Mouse (Mus musculus) kidney, embryonic 16.5 days (tissue): Measurements from ENCODE around the gene Pskh1. TPM values are rescaled to one million over a fixed set of nuclear protein-coding genes. Genes with fewer than 3 reads are reported as not detected.

Source experiments
- ATAC-seq: fragments of 200-750 bp; cut with Nextera tagmentation; 2 replicates; pipeline ENCODE4 v1.8.0; 2017; ENCODE audit warnings: moderate TSS enrichment; ENCODE audit not compliant: low FRiP score, low TSS enrichment
- H3K27ac ChIP-seq: fragments of 300-500 bp; sonication (generic); 2 replicates; pipeline ENCODE4 v1.5.1; 2014; ENCODE audit warnings: low read length
- H3K27me3 ChIP-seq: fragments of 300-500 bp; sonication (generic); 2 replicates; pipeline ENCODE4 v1.6.1; 2014; ENCODE audit warnings: low read length, control low read depth, mixed read lengths; ENCODE audit not compliant: insufficient read depth
- H3K36me3 ChIP-seq: fragments of 300-500 bp; sonication (generic); 2 replicates; pipeline ENCODE4 v1.6.1; 2014; ENCODE audit warnings: low read length, control low read depth, mixed read lengths; ENCODE audit not compliant: insufficient read depth
- H3K4me1 ChIP-seq: fragments of 300-500 bp; sonication (generic); 2 replicates; pipeline ENCODE4 v1.6.1; 2014; ENCODE audit warnings: low read length, control low read depth, mixed read lengths; ENCODE audit not compliant: insufficient read depth
- H3K4me2 ChIP-seq: fragments of 300-500 bp; sonication (generic); replicated peaks from 2 replicates; pipeline ENCODE4 v1.6.1; 2014; ENCODE audit warnings: low read depth, low read length
- H3K4me3 ChIP-seq: fragments of 300-500 bp; sonication (generic); 2 replicates; pipeline ENCODE4 v1.5.1; 2014; ENCODE audit warnings: mild to moderate bottlenecking, low read length
- H3K9ac ChIP-seq: fragments of 300-500 bp; sonication (generic); replicated peaks from 2 replicates; pipeline ENCODE4 v1.6.1; 2014; ENCODE audit warnings: low read length
- H3K9me3 ChIP-seq: fragments of 300-500 bp; sonication (generic); 2 replicates; pipeline ENCODE4 v1.6.1; 2016; ENCODE audit warnings: low read length, control low read depth
- WGBS: fragments of 180-500 bp; shearing (Covaris S2); extraction: QIAGEN DNeasy Blood & Tissue Kit; methylation state at CpG from one replicate; pipeline ENCODE4 v1.1.7; 2014; 5-methylcytosine and 5-hydroxymethylcytosine counted together
- polyA plus RNA-seq: library from polyadenylated mRNA; unstranded; fragments of >200 nt; fragmentation: Nextera tagmentation; extraction: Ambion mirVana; gene quantifications from 2 replicates; pipeline ENCODE4 v1.2.1, GENCODE M21; 2015

The Pskh1 gene
- polyA plus RNA-seq: 44.3 and 46.7 TPM in 2 replicates

- H3K9ac ChIP-seq: peak within 1 kb of the TSS; percentile 95
- H3K4me2 ChIP-seq: peak within 1 kb of the TSS; percentile 87
- H3K4me1 ChIP-seq: peaks cover 12% of the 10 kb centered on the region
- no peaks in the 10 kb centered on the region for H3K27me3 ChIP-seq
- no peaks in the 10 kb centered on the region for H3K36me3 ChIP-seq
- H3K4me3 ChIP-seq: peak within 1 kb of the TSS; percentile 87
- ATAC-seq: peak; percentile 97
- WGBS: under 1% methylated on average over 57 of the region's 68 CpGs
- H3K9me3 ChIP-seq: no peaks in the 10 kb centered on the region
- H3K27ac ChIP-seq: peak within 1 kb of the TSS; percentile 91
Observed at GRCm38 (mm10) chr8:105900180-105900940, at the start of gene Pskh1. TSS of gene Pskh1 (plus strand) at chr8:105900441.

- H3K4me1 ChIP-seq: peaks cover 9% of the 10 kb centered on the region
- H3K27ac ChIP-seq: no peak overlapping the region
- H3K4me3 ChIP-seq: peak overlapping the region; percentile 16; the same call in 1 of the 2 replicates
- no peak for ATAC-seq
- H3K9ac ChIP-seq: no peak overlapping the region
- 76% methylated on average over 7 of the region's 7 CpGs for WGBS
- H3K27me3 ChIP-seq: no peaks in the 10 kb centered on the region
- H3K36me3 ChIP-seq: peaks cover 33% of the 10 kb centered on the region
- no peaks in the 10 kb centered on the region for H3K9me3 ChIP-seq
- H3K4me2 ChIP-seq: peak overlapping the region; percentile 37
Observed at GRCm38 (mm10) chr8:105850611-105851010, 49.6 kb upstream of the Pskh1 start.

GRCm38 (mm10) chr8:105851651-105852143, 48.5 kb upstream of the Pskh1 start:
- WGBS: under 1% methylated on average over 34 of the region's 34 CpGs
- peak overlapping the region; percentile 67 for H3K4me2 ChIP-seq
- no peaks in the 10 kb centered on the region for H3K27me3 ChIP-seq
- no peaks in the 10 kb centered on the region for H3K9me3 ChIP-seq
- H3K27ac ChIP-seq: peak overlapping the region; percentile 78
- peak overlapping the region; percentile 89 for H3K4me3 ChIP-seq
- H3K9ac ChIP-seq: peak overlapping the region; percentile 91
- H3K4me1 ChIP-seq: peaks cover 19% of the 10 kb centered on the region
- H3K36me3 ChIP-seq: peaks cover 24% of the 10 kb centered on the region
- peak; percentile 81 for ATAC-seq

- H3K4me2 ChIP-seq: no peak overlapping the region
- peaks cover 19% of the 10 kb centered on the region for H3K36me3 ChIP-seq
- H3K27ac ChIP-seq: no peak overlapping the region
- H3K4me3 ChIP-seq: peak overlapping the region; percentile 89
- ATAC-seq: no peak
- 82% methylated on average over 12 of the region's 12 CpGs for WGBS
- no peaks in the 10 kb centered on the region for H3K9me3 ChIP-seq
- H3K27me3 ChIP-seq: no peaks in the 10 kb centered on the region
- H3K4me1 ChIP-seq: peaks cover 24% of the 10 kb centered on the region
- no peak overlapping the region for H3K9ac ChIP-seq
Observed at GRCm38 (mm10) chr8:105852146-105852729, 48.0 kb upstream of the Pskh1 start.

GRCm38 (mm10) chr8:105853178-105853577, 47.1 kb upstream of the Pskh1 start, which contains the start of gene Cenpt:
TSS of gene Cenpt (minus strand) at chr8:105853278.
- no peak for ATAC-seq
- Histone ChIP-seq H3K9ac (no peak within 1 kb of the TSS), H3K9me3 (no peaks in the 10 kb centered on the region), H3K4me1 (peaks cover 32% of the 10 kb centered on the region), H3K36me3 (peaks cover 16% of the 10 kb centered on the region), H3K27ac (no peak within 1 kb of the TSS), H3K27me3 (no peaks in the 10 kb centered on the region), H3K4me3 (no peak within 1 kb of the TSS), H3K4me2 (no peak within 1 kb of the TSS)
- 89% methylated on average over 3 of the region's 3 CpGs for WGBS

GRCm38 (mm10) chr8:105854303-105854702, 45.9 kb upstream of the Pskh1 start:
- Histone ChIP-seq H3K9ac (peak overlapping the region; percentile 38; the same call in 1 of the 2 replicates), H3K4me2 (peak overlapping the region; percentile 95), H3K4me1 (peaks cover 32% of the 10 kb centered on the region), H3K9me3 (no peaks in the 10 kb centered on the region), H3K36me3 (peaks cover 6% of the 10 kb centered on the region), H3K27me3 (no peaks in the 10 kb centered on the region), H3K27ac (peak overlapping the region; percentile 58; the same call in 1 of the 2 replicates), H3K4me3 (peak overlapping the region; percentile 84)
- 23% methylated on average over 8 of the region's 8 CpGs for WGBS
- no peak; the same call in 1 of the 2 replicates for ATAC-seq

- peak within 1 kb of the TSS; percentile 87 for H3K27ac ChIP-seq
- H3K4me1 ChIP-seq: peaks cover 36% of the 10 kb centered on the region
- H3K9me3 ChIP-seq: no peaks in the 10 kb centered on the region
- H3K36me3 ChIP-seq: peaks cover 2% of the 10 kb centered on the region; the same call in 1 of the 2 replicates
- WGBS: under 1% methylated on average over 43 of the region's 43 CpGs
- peak within 1 kb of the TSS; percentile 81 for H3K9ac ChIP-seq
- H3K4me2 ChIP-seq: peak within 1 kb of the TSS; percentile 95
- no peaks in the 10 kb centered on the region for H3K27me3 ChIP-seq
- ATAC-seq: peak; percentile 91
- peak within 1 kb of the TSS; percentile 84 for H3K4me3 ChIP-seq
Observed at GRCm38 (mm10) chr8:105854715-105855216, 45.5 kb upstream of the Pskh1 start, which contains the start of gene Thap11. TSS of gene Thap11 (plus strand) at chr8:105855132.

- Histone ChIP-seq H3K4me1 (peaks cover 37% of the 10 kb centered on the region), H3K27me3 (no peaks in the 10 kb centered on the region), H3K9me3 (no peaks in the 10 kb centered on the region), H3K9ac (peak overlapping the region; percentile 81), H3K27ac (peak overlapping the region; percentile 87), H3K4me3 (peak overlapping the region; percentile 84), H3K36me3 (peaks cover 2% of the 10 kb centered on the region; the same call in 1 of the 2 replicates), H3K4me2 (peak overlapping the region; percentile 95)
- WGBS: under 1% methylated on average over 71 of the region's 71 CpGs
- ATAC-seq: 0 out of 2 replicates have a peak, but pooled peaks have one; percentile 3
Observed at GRCm38 (mm10) chr8:105855248-105856167, 44.7 kb upstream of the Pskh1 start.
